Mouse (Mus musculus) limb, embryonic 14.5 days (tissue): ENCODE results near the gene Phf21a. TPM values are rescaled to one million over a fixed set of nuclear protein-coding genes. Genes with fewer than 3 reads are reported as not detected.

Source experiments
- ATAC-seq: fragments of 200-750 bp; cut with Nextera tagmentation; 2 replicates; pipeline ENCODE4 v1.8.0; 2017; ENCODE audit warnings: low read depth, moderate number of reproducible peaks, moderate TSS enrichment; ENCODE audit not compliant: low FRiP score
- DNase-seq: peaks from one replicate; pipeline ENCODE4 v3.0.0-alpha.2; 2015; ENCODE audit warnings: low spot score
- H3K27ac ChIP-seq: fragments of 300-500 bp; sonication (generic); replicated peaks from 2 replicates; pipeline ENCODE4 v1.5.1; 2014; ENCODE audit warnings: low read depth, mild to moderate bottlenecking, low read length, moderate library complexity, mixed read lengths
- H3K27me3 ChIP-seq: fragments of 300-500 bp; sonication (generic); 2 replicates; pipeline ENCODE4 v1.6.1; 2014; ENCODE audit warnings: low read length, mixed read lengths; ENCODE audit not compliant: control insufficient read depth, insufficient read depth
- H3K36me3 ChIP-seq: fragments of 300-500 bp; sonication (generic); 2 replicates; pipeline ENCODE4 v1.6.1; 2014; ENCODE audit warnings: mild to moderate bottlenecking, low read length, moderate library complexity, mixed read lengths; ENCODE audit not compliant: control insufficient read depth, insufficient read depth
- H3K4me1 ChIP-seq: fragments of 300-500 bp; sonication (generic); 2 replicates; pipeline ENCODE4 v1.6.1; 2014; ENCODE audit warnings: antibody characterized with exemption, low read length, mixed read lengths; ENCODE audit not compliant: control insufficient read depth, insufficient read depth
- H3K4me2 ChIP-seq: fragments of 300-500 bp; sonication (generic); replicated peaks from 2 replicates; pipeline ENCODE4 v1.6.1; 2014; ENCODE audit warnings: low read depth, mild to moderate bottlenecking, low read length, moderate library complexity; ENCODE audit not compliant: severe bottlenecking
- H3K4me3 ChIP-seq: fragments of 300-500 bp; sonication (generic); replicated peaks from 2 replicates; pipeline ENCODE4 v1.5.1; 2014; ENCODE audit warnings: low read length
- H3K9ac ChIP-seq: fragments of 300-500 bp; sonication (generic); 2 replicates; pipeline ENCODE4 v1.6.1; 2014; ENCODE audit warnings: mild to moderate bottlenecking, low read depth, low read length, moderate library complexity; ENCODE audit not compliant: severe bottlenecking
- H3K9me3 ChIP-seq: fragments of 300-500 bp; sonication (generic); 2 replicates; pipeline ENCODE4 v1.6.1; 2016; ENCODE audit warnings: low read length; ENCODE audit not compliant: control insufficient read depth
- POLR2A ChIP-seq: fragments of 200-500 bp; IDR thresholded peaks from 2 replicates; pipeline ENCODE4 v1.8.0; 2012; ENCODE audit warnings: inconsistent platforms, mild to moderate bottlenecking, moderate library complexity, borderline replicate concordance; ENCODE audit not compliant: insufficient read depth, insufficient read length; ENCODE audit errors: extremely low read depth
- WGBS: fragments of 180-500 bp; shearing (Covaris S2); extraction: QIAGEN DNeasy Blood & Tissue Kit; methylation state at CpG from one replicate; pipeline ENCODE4 v1.1.7; 2014; 5-methylcytosine and 5-hydroxymethylcytosine counted together
- polyA plus RNA-seq, 2 experiments: library from polyadenylated mRNA; depleted of rRNA in 1 of 2; stranded (reverse) in 1 of 2; unstranded in 1 of 2; fragments of >200 nt; fragmentation: Nextera tagmentation in 1 of 2; extraction: Ambion mirVana in 1 of 2; gene quantifications; 2 replicates each; pipeline versions ENCODE4 v1.2.1 to v1.2.3; 2012 to 2014

Phf21a gene
- polyA plus RNA-seq, 2 experiments, result 38.2 to 96.0 TPM

DNA sequence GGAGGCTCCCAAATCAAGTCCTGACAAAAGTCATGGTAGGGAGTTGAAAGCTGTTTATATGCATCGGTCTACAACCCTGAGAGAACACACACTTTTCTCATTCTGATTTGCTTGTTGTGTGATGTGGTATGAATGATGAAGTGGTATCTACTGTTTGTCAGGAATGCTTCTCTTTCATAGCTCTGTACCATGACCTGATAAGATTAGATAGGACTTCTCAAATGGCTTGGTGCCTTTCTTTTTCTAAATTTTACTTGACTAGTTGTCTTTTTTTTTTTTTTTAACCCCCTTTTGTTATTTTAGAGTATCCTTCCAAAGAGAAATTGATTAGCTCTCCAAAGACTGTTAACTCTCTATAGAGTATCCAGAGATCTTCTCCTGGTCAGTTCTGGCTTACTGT lies 153.2 kb downstream of the Phf21a start:
- H3K27ac ChIP-seq, result no peak overlapping the region
- DNase-seq (no peak), ATAC-seq (no peak)
- H3K9me3 ChIP-seq, result no peaks in the 10 kb centered on the region
- H3K27me3 ChIP-seq, result no peaks in the 10 kb centered on the region
- H3K4me2 ChIP-seq, result no peak overlapping the region
- no peak overlapping the region for H3K9ac ChIP-seq
- no peaks in the 10 kb centered on the region for H3K4me1 ChIP-seq
- TF ChIP-seq POLR2A, result no peak
- H3K36me3 ChIP-seq, result peaks cover 20% of the 10 kb centered on the region
- 88% methylated on average over 1 of the region's 1 CpGs for WGBS
- no peak overlapping the region for H3K4me3 ChIP-seq

DNA sequence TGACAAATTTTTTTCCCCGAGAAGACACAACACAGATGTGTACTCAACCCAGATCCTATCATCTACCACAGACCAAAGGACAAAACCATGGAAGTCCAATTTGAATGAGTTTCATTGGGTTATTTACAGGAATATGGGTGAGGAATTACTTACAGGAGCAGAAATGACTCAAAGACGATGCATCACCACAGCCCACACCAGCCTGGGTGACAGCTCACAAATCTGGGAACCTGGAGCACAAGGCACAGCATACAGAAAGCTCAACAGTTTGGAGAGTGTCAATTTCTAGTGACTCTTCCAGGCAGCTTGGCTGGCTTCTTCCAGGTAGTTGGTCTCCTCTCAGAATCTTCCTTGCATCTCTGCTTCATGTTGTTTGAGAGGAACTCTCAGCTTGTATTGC lies 154.8 kb downstream of the Phf21a start:
- no peaks in the 10 kb centered on the region for H3K9me3 ChIP-seq
- ATAC-seq (no peak), DNase-seq (no peak)
- no peak overlapping the region for H3K27ac ChIP-seq
- no peaks in the 10 kb centered on the region for H3K27me3 ChIP-seq
- 90% methylated on average over 2 of the region's 2 CpGs for WGBS
- no peak for TF ChIP-seq POLR2A
- H3K4me1 ChIP-seq, result no peaks in the 10 kb centered on the region
- H3K4me2 ChIP-seq, result no peak overlapping the region
- no peak overlapping the region for H3K4me3 ChIP-seq
- no peak overlapping the region for H3K9ac ChIP-seq
- peaks cover 22% of the 10 kb centered on the region for H3K36me3 ChIP-seq

- H3K9ac ChIP-seq, result no peak overlapping the region
- peaks cover 22% of the 10 kb centered on the region for H3K36me3 ChIP-seq
These were observed 157.6 kb downstream of the Phf21a start for GRCm38 (mm10) chr2:92250472-92250871.

GRCm38 (mm10) chr2:92253777-92254176 lies 160.9 kb downstream of the Phf21a start:
- no peak overlapping the region for H3K4me3 ChIP-seq
- ATAC-seq, result no peak
- no peak for DNase-seq
- no peak overlapping the region for H3K4me2 ChIP-seq
- no peaks in the 10 kb centered on the region for H3K4me1 ChIP-seq
- no peaks in the 10 kb centered on the region for H3K9me3 ChIP-seq
- H3K36me3 ChIP-seq, result peaks cover 22% of the 10 kb centered on the region
- TF ChIP-seq POLR2A, result no peak
- H3K27ac ChIP-seq, result no peak overlapping the region
- WGBS, result 91% methylated on average over 5 of the region's 5 CpGs
- H3K27me3 ChIP-seq, result no peaks in the 10 kb centered on the region
- no peak overlapping the region for H3K9ac ChIP-seq

More at GRCm38 (mm10) chr2:92250472-92250871, 157.6 kb downstream of the Phf21a start:
- ATAC-seq (no peak), DNase-seq (no peak)
- Histone ChIP-seq H3K9me3 (no peaks in the 10 kb centered on the region), H3K4me2 (no peak overlapping the region), H3K4me3 (no peak overlapping the region), H3K27me3 (no peaks in the 10 kb centered on the region), H3K27ac (no peak overlapping the region), H3K4me1 (no peaks in the 10 kb centered on the region)
- WGBS, result 88% methylated on average over 2 of the region's 2 CpGs
- TF ChIP-seq POLR2A, result no peak

DNA sequence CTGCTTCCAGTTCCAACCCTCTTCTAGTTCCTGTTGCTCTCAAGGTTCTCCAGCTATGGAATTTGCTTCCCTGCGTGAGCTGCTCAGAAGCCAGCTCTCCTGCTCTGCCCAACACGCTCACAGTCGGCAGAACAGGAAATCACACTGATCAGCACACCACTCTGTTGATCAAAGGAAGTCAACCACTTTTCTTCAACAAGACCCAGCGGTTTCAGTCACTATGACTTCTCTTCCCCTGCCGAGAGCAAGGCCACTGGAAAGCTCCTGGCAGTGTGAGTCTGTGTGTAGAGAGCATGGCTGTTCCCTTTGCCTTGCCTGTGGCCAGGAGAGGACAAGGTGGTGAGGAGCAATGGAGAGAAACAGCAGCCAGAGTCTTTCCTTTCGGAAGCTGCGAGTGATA lies 163.2 kb downstream of the Phf21a start:
- WGBS, result 63% methylated on average over 7 of the region's 7 CpGs
- no peak for ATAC-seq
- no peak for TF ChIP-seq POLR2A

More for the DNA sequence above, 163.2 kb downstream of the Phf21a start:
- Histone ChIP-seq H3K36me3 (peaks cover 23% of the 10 kb centered on the region), H3K9ac (no peak overlapping the region), H3K27ac (no peak overlapping the region), H3K4me2 (no peak overlapping the region), H3K9me3 (no peaks in the 10 kb centered on the region), H3K4me3 (no peak overlapping the region), H3K4me1 (no peaks in the 10 kb centered on the region), H3K27me3 (no peaks in the 10 kb centered on the region)
- no peak for DNase-seq
